Mouse (Mus musculus) heart, postnatal 0 days (tissue): ENCODE results near the gene Hsd3b1.
"Not testable (repeated sequence)": the region's sequence is repeated elsewhere in the genome, so short reads cannot be mapped to it uniquely, and the experiment has no call there.

Source experiments
- CTCF ChIP-seq: IDR thresholded peaks from 2 replicates; pipeline ENCODE4 v1.5.1; 2016; ENCODE audit warnings: antibody characterized with exemption, control low read depth, low read depth
- EP300 ChIP-seq: IDR thresholded peaks from 2 replicates; pipeline ENCODE4 v1.6.1; 2016; ENCODE audit warnings: antibody characterized with exemption, low read depth

GRCm38 (mm10) chr3:98805032-98805431 is 54.6 kb downstream of the Hsd3b1 start:
- TF ChIP-seq EP300, CTCF: not testable (repeated sequence)
